Mouse (Mus musculus) small intestine, adult 2 months (tissue): Measurements from ENCODE around the gene Col5a3.

Source experiments
- CTCF ChIP-seq: fragments of 200-500 bp; IDR thresholded peaks from 2 replicates; pipeline ENCODE4 v1.5.1; 2012; ENCODE audit warnings: low read depth, mild to moderate bottlenecking, control low read depth, inconsistent platforms, low read length, moderate library complexity, mixed read lengths; ENCODE audit not compliant: insufficient replicate concordance, insufficient read length; ENCODE audit errors: extremely low read depth
- POLR2A ChIP-seq: fragments of 200-500 bp; IDR thresholded peaks from 2 replicates; pipeline ENCODE4 v1.6.1; 2012; ENCODE audit warnings: low read depth, mild to moderate bottlenecking, control low read depth, inconsistent platforms, low read length, moderate library complexity

DNA sequence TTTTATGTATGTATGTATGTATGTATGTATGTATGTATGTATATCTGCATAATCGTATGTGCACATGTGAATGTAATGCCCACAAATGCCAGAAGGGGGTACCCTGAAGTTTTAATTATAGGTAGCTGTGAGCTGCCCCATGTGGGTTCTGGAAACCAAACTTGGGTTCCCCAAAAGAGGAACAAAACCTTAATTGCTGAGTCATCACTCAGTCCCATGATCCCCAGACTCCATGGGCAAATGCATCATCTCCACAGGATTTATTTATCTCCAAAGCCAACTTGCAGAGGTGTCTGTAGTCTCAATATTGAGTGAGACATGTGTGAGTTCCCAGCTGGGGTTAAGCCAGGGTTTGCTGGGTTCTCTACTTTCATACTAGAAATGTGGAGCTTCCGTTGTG is 77.6 kb downstream of the Col5a3 start:
- TF ChIP-seq CTCF: no peak
- no peak for TF ChIP-seq POLR2A
